Mouse (Mus musculus): ENCODE data around the gene Allc.

DNA sequence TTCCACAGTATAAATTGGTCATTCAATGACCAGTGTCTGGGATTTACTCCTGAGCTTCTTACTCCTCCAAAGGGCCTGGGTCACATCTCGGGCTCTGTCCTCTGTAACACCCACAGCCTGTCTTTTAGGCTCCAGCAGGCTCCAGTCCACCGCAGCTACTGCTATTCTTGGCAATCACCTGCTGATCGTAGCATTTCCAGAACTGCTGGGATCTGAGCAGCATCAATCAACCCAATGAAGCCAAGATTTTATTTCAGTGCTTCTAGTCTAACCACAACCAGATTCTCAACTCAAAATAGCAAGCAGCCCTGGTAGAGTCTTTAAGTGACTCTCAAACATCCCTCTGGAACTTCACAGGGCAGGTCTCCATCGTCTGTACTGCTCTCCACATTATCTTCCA lies 33.4 kb downstream of the Allc start:
- TF ChIP-seq CTCF (IDR thresholded peaks at IDR 0.05; ENCODE audit: extremely low read depth, insufficient read length, insufficient replicate concordance, low read depth, low read length): no peak
- no peak for TF ChIP-seq POLR2A (IDR thresholded peaks at IDR 0.05; ENCODE audit: low read depth, low read length)
